Mouse (Mus musculus) mature B cell (primary cell): Measurements from ENCODE around the gene Jade1.

Source experiments
- in situ Hi-C: fragments of 300-500 bp; cut with MboI; formaldehyde crosslinking; loops from 2 replicates; pipeline ENCODE4 v1.14.3; 2019

The Jade1 gene

GRCm38 (mm10) chr3:41555491-41556381 lies at the start of gene Jade1:
Jade1 (plus strand) TSS chr3:41555731.
- in situ Hi-C loops: loop anchor here (25.0 kb wide), 1 partner anchor 468 kb away; the partner anchor contains the start of gene Pgrmc2

GRCm38 (mm10) chr3:41509441-41509840 lies 46.1 kb upstream of the Jade1 start:
- in situ Hi-C loops: no loop called here

- in situ Hi-C loops: no loop called here
These were observed 45.3 kb upstream of the Jade1 start for GRCm38 (mm10) chr3:41510191-41510590.

- in situ Hi-C loops: no loop called here
These were observed 44.8 kb upstream of the Jade1 start for GRCm38 (mm10) chr3:41510750-41511149.

GRCm38 (mm10) chr3:41514003-41514402 lies 41.5 kb upstream of the Jade1 start:
- in situ Hi-C loops: no loop called here

- in situ Hi-C loops: no loop called here
These were observed 40.7 kb upstream of the Jade1 start for GRCm38 (mm10) chr3:41514683-41515305.

GRCm38 (mm10) chr3:41516961-41517518 lies 38.5 kb upstream of the Jade1 start:
- in situ Hi-C loops: no loop called here

- in situ Hi-C loops: no loop called here
These were observed 34.6 kb upstream of the Jade1 start for GRCm38 (mm10) chr3:41520925-41521324.

- in situ Hi-C loops: no loop called here
These were observed 33.8 kb upstream of the Jade1 start for GRCm38 (mm10) chr3:41521733-41522132.

GRCm38 (mm10) chr3:41522226-41523005 lies 33.1 kb upstream of the Jade1 start:
- in situ Hi-C loops: no loop called here

- in situ Hi-C loops: no loop called here
These were observed 32.5 kb upstream of the Jade1 start for GRCm38 (mm10) chr3:41523006-41523375.

- in situ Hi-C loops: no loop called here
These were observed 32.1 kb upstream of the Jade1 start for GRCm38 (mm10) chr3:41523460-41523859.

GRCm38 (mm10) chr3:41528291-41528969 lies 27.1 kb upstream of the Jade1 start:
- in situ Hi-C loops: no loop called here

- in situ Hi-C loops: no loop called here
These were observed 25.4 kb upstream of the Jade1 start for GRCm38 (mm10) chr3:41530156-41530555.

GRCm38 (mm10) chr3:41531541-41531940 lies 24.0 kb upstream of the Jade1 start:
- in situ Hi-C loops: no loop called here

GRCm38 (mm10) chr3:41532109-41532508 lies 23.4 kb upstream of the Jade1 start:
- in situ Hi-C loops: no loop called here

- in situ Hi-C loops: no loop called here
These were observed 21.9 kb upstream of the Jade1 start for GRCm38 (mm10) chr3:41533660-41534059.

GRCm38 (mm10) chr3:41537957-41538356 lies 17.6 kb upstream of the Jade1 start:
- in situ Hi-C loops: no loop called here

- in situ Hi-C loops: no loop called here
These were observed 14.2 kb upstream of the Jade1 start for GRCm38 (mm10) chr3:41541313-41541712.

GRCm38 (mm10) chr3:41544451-41544850 lies 11.1 kb upstream of the Jade1 start:
- in situ Hi-C loops: no loop called here

- in situ Hi-C loops: no loop called here
These were observed 8.2 kb upstream of the Jade1 start for GRCm38 (mm10) chr3:41547289-41547688.
